Mouse (Mus musculus): ENCODE results near the gene Lmbrd2. TPM values are rescaled to one million over a fixed set of nuclear protein-coding genes. Genes with fewer than 3 reads are reported as not detected.
"Not testable (repeated sequence)": the region's sequence is repeated elsewhere in the genome, so short reads cannot be mapped to it uniquely, and the experiment has no call there.

Gene Lmbrd2
- polyA plus RNA-seq, 1 experiment from 2014 or later = 8.7 TPM

DNA sequence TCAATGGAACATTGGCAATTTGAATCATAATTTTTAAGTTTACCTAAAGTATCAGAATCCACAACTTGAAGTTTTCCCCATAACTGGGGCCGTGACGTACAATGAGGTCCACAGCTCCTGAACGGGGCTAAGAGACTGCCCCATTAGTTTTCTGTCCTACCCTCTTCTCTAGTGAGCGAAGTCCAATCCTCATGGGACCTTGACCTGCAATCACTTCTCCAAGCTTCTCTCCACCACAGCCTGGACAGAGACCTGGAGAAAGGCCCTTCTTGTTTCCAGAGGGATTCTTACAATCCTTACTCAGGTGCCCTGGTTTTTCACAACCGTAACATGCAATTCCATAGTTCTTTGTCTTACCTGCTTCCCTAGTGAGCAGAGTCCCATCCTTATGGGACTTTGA, 76.1 kb downstream of the Lmbrd2 start:
- H3K9ac ChIP-seq (ENCODE audit: low read depth, low read length) = no peak overlapping the region
- ATAC-seq (ENCODE audit: low FRiP score) = no peak
- H3K27ac ChIP-seq (ENCODE audit: low read depth, low read length) = no peak overlapping the region
- H3K4me3 ChIP-seq (ENCODE audit: low read depth, low read length) = no peak overlapping the region
- no peaks in the 10 kb centered on the region for H3K27me3 ChIP-seq (ENCODE audit: control insufficient read depth, insufficient read depth, low read length)
- WGBS = 92% methylated on average over 5 of the region's 5 CpGs
- no peaks in the 10 kb centered on the region for H3K4me1 ChIP-seq (replicated peaks; ENCODE audit: control insufficient read depth, insufficient read depth, low read length)
- H3K9me3 ChIP-seq (ENCODE audit: control insufficient read depth, low read length) = no peaks in the 10 kb centered on the region
- no peak overlapping the region for H3K4me2 ChIP-seq (replicated peaks; ENCODE audit: low read depth, low read length)
- DNase-seq (ENCODE audit: low spot score) = no peak
- no peaks in the 10 kb centered on the region for H3K36me3 ChIP-seq (ENCODE audit: control insufficient read depth, insufficient read depth, low read length)

DNA sequence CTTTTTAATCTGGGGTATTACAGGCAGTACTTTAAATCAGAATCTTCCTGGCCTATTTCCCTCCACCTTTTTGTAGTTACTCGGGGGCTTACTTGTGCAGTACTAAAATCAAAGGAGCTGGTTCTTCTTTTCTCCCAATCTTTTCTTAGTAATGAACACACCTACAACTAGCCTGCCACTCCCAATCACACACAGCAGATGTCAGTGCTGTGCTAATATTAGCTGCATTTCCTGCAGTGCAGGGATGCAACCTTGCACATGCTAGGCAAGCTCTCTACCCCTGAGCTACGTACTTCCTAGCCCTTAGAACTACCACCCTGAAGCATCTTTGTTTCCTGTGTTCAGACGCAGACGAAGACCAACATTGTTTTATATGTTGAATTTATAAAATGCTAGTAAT, 90.6 kb downstream of the Lmbrd2 start:
- not testable (repeated sequence) for H3K27me3 ChIP-seq (ENCODE audit: control insufficient read depth, insufficient read depth, low read length); ATAC-seq (ENCODE audit: low FRiP score); H3K4me1 ChIP-seq (replicated peaks; ENCODE audit: control insufficient read depth, insufficient read depth, low read length); DNase-seq (ENCODE audit: low spot score); H3K36me3 ChIP-seq (ENCODE audit: control insufficient read depth, insufficient read depth, low read length); H3K9ac ChIP-seq (ENCODE audit: low read depth, low read length); H3K4me2 ChIP-seq (replicated peaks; ENCODE audit: low read depth, low read length); H3K4me3 ChIP-seq (ENCODE audit: low read depth, low read length); H3K9me3 ChIP-seq (ENCODE audit: control insufficient read depth, low read length); H3K27ac ChIP-seq (ENCODE audit: low read depth, low read length)
- 82% methylated on average over 4 of the region's 4 CpGs for WGBS

DNA sequence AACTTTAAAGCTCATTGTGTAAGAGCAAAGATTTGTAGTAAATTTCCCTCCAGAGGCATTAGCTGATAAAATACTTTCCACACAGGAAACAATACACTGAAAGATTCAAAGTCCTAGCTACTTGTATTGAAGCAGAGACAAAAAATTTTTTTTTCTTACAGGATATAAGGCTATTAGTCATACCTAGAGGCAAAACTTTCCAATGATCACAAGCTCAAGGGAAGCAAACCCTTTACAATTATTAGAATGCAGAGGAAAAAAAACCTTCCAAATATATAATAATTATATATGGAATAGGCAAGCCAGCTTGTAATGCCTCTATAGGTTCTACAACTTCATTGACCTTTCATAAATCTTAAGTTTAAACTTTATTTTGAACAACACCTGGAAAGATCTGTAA, 106.0 kb downstream of the Lmbrd2 start:
- DNase-seq (ENCODE audit: low spot score) = no peak
- H3K4me1 ChIP-seq (replicated peaks; ENCODE audit: control insufficient read depth, insufficient read depth, low read length) = no peaks in the 10 kb centered on the region

More for the DNA sequence above, 106.0 kb downstream of the Lmbrd2 start:
- H3K4me2 ChIP-seq (replicated peaks; ENCODE audit: low read depth, low read length) = no peak overlapping the region
- no peaks in the 10 kb centered on the region for H3K27me3 ChIP-seq (ENCODE audit: control insufficient read depth, insufficient read depth, low read length)
- no peak overlapping the region for H3K9ac ChIP-seq (ENCODE audit: low read depth, low read length)
- no peaks in the 10 kb centered on the region for H3K9me3 ChIP-seq (ENCODE audit: control insufficient read depth, low read length)
- H3K4me3 ChIP-seq (ENCODE audit: low read depth, low read length) = no peak overlapping the region
- no peak overlapping the region for H3K27ac ChIP-seq (ENCODE audit: low read depth, low read length)
- ATAC-seq (ENCODE audit: low FRiP score) = no peak
- H3K36me3 ChIP-seq (ENCODE audit: control insufficient read depth, insufficient read depth, low read length) = no peaks in the 10 kb centered on the region

Other genes starting within 250 kb of the Lmbrd2 start
- 0.45 and 0.64 TPM in 2 replicates for gene Ranbp3l, start 172.6 kb upstream of the Lmbrd2 start, polyA plus RNA-seq (2014; fragmentation: Nextera tagmentation; extraction: Ambion mirVana)
- gene Nadk2, start 69.3 kb upstream of the Lmbrd2 start, polyA plus RNA-seq (2014; fragmentation: Nextera tagmentation; extraction: Ambion mirVana) = 32.9 and 38.0 TPM in 2 replicates
- gene Skp2, start 14.9 kb downstream of the Lmbrd2 start, polyA plus RNA-seq (2014; fragmentation: Nextera tagmentation; extraction: Ambion mirVana) = 95.9 and 105 TPM in 2 replicates
- not detected in 2 replicates for gene Ugt3a1, start 136.3 kb downstream of the Lmbrd2 start, polyA plus RNA-seq (2014; fragmentation: Nextera tagmentation; extraction: Ambion mirVana)
- not detected in 2 replicates for gene Ugt3a2, start 195.0 kb downstream of the Lmbrd2 start, polyA plus RNA-seq (2014; fragmentation: Nextera tagmentation; extraction: Ambion mirVana)